Mouse (Mus musculus): ENCODE measurements at regions not wholly inside any gene's neighbourhood (a gene's known extent, or its start where the extent isn't known, plus 50 kb on each side); places are given as distances from the start of the nearest gene placed in this dataset.
"Not testable (repeated sequence)": the region's sequence is repeated elsewhere in the genome, so short reads cannot be mapped to it uniquely, and the experiment has no call there.

DNA sequence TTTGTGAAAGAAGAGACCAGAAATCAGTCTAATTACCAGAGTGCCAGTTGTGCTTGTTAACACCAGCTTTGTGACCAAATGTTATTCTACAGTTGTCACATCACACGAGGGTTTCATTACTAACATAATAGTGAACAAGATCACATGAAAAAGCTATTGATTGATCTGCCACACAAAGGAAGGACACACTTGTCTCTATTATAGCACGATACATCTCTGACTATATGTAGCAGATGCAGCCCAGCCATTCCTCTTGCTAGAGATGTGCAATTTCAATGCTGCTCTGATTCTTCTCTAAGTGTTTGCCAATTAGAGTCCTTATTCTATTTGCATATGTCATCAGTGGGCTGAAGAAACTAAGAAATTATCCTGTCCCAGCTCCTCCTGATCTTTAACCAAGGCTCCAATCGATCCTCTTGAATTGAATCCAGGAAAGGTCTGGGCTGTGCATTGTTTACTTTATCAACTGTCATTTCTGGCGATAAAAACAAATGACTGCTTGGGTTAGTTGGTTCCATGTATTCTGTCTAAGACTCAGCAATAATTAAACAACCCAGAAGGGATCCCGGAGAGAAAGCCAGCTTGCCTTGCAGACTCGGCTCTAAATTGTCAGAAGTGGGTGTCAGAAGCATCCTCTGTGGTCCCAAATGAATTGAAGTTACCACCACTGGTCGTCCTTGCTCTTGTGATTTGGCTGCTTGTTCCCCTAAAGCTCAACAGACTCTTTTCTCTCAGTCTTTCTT, 551.7 kb upstream of the Ptbp2 start:
- Histone ChIP-seq H3K4me1 (replicated peaks; ENCODE audit: low read depth, low read length) (no peaks in the 10 kb centered on the region), H3K36me3 (ENCODE audit: insufficient read depth, low read length) (no peaks in the 10 kb centered on the region), H3K9me3 (ENCODE audit: low read length) (peaks cover 15% of the 10 kb centered on the region), H3K4me3 (replicated peaks; ENCODE audit: low read length) (no peak overlapping the region), H3K27me3 (ENCODE audit: insufficient read depth, low read length) (no peaks in the 10 kb centered on the region)
- TF ChIP-seq POU5F1 (IDR thresholded peaks at IDR 0.05; ENCODE audit: borderline replicate concordance, low read length) (no peak), NANOG (IDR thresholded peaks at IDR 0.05; ENCODE audit: borderline replicate concordance, low read length) (no peak), CTCF (conservative IDR thresholded peaks at IDR 0.05; ENCODE audit: low read length) (no peak)

DNA sequence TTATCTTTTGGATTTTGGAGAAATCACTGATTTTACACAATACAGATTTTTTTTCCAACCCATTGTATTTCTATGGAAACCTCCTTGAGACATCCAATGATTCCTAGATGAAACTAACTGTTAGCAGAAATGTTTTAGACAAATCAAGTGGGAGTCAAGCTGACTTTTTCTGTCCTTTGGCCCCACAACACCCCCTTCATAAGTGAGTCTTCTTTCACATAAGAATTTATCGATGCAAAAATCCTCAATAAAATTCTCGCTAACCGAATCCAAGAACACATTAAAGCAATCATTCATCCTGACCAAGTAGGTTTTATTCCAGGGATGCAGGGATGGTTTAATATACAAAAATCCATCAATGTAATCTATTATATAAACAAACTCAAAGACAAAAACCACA, 522.8 kb upstream of the Ptbp2 start:
- not testable (repeated sequence) for H3K4me1 ChIP-seq (replicated peaks; ENCODE audit: low read depth, low read length); H3K27me3 ChIP-seq (ENCODE audit: insufficient read depth, low read length); H3K4me3 ChIP-seq (replicated peaks; ENCODE audit: low read length); H3K36me3 ChIP-seq (ENCODE audit: insufficient read depth, low read length); H3K9me3 ChIP-seq (ENCODE audit: low read length)

GRCm38 (mm10) chr3:120305608-120306007, 521.3 kb upstream of the Ptbp2 start:
- Histone ChIP-seq H3K4me3 (replicated peaks; ENCODE audit: low read length) (no peak overlapping the region), H3K9me3 (ENCODE audit: low read length) (no peaks in the 10 kb centered on the region), H3K4me1 (replicated peaks; ENCODE audit: low read depth, low read length) (no peaks in the 10 kb centered on the region), H3K36me3 (ENCODE audit: insufficient read depth, low read length) (no peaks in the 10 kb centered on the region), H3K27me3 (ENCODE audit: insufficient read depth, low read length) (no peaks in the 10 kb centered on the region)
- no peak for TF ChIP-seq CTCF (conservative IDR thresholded peaks at IDR 0.05; ENCODE audit: low read length)
- no peak for TF ChIP-seq POU5F1 (IDR thresholded peaks at IDR 0.05; ENCODE audit: borderline replicate concordance, low read length)
- no peak for TF ChIP-seq NANOG (IDR thresholded peaks at IDR 0.05; ENCODE audit: borderline replicate concordance, low read length)

Data from E14TG2a.4 (cell line).